In the genomic region with DNA sequence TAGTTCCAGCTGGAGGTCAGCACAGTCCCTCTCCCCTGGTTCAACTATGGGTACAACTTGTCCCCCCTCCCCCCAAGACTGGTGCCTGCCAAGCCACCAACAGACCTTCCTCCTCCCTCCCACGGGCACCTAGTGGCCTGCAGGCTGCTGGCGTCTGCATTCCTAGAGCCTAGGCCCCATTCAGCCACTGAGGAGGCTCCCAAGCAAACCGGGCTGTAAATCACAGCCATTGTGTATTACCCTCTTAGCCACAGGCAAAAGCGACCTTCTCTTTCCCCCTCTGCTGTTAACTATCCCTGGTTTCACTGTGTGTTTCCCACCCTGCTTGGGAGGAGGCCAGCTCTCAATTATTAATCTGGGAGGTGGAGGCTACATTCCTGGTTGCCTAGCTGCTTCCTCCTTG, we compare ENCODE assay signal across 8 mouse cellular contexts. TPM values are rescaled to one million over a fixed set of nuclear protein-coding genes. Genes with fewer than 3 reads are reported as not detected.
DNase-seq lines count a peak whose midpoint lies in the region; ATAC-seq lines count a peak whose summit lies in the region.
"Had no signal": no experiment of that assay in that cellular context is flagged by ENCODE, and none has a peak within 500 bp of the region (broad histone marks: within the 10 kb centered on the region; RNA-seq: fewer than 3 reads in every experiment).

No protein-coding gene starts in this region.

- H3K9ac ChIP-seq in midbrain, embryonic 11.5 days (ENCODE audit: low read length): no peak overlapping the region
- no peak overlapping the region for H3K9ac ChIP-seq in forebrain, embryonic 12.5 days
- peak overlapping the region; percentile 27; the same call in 1 of the 2 replicates for H3K9ac ChIP-seq in kidney, embryonic 16.5 days (replicated peaks; ENCODE audit: low read length)
- H3K9ac ChIP-seq in stomach, embryonic 16.5 days (ENCODE audit: low read length): peak overlapping the region; percentile 54

- ATAC-seq in midbrain, embryonic 11.5 days (ENCODE audit: low FRiP score): no peak
- peak; percentile 37; the same call in 1 of the 2 replicates for ATAC-seq in forebrain, embryonic 12.5 days (ENCODE audit: low FRiP score)
- peak; percentile 69 for ATAC-seq in kidney, embryonic 16.5 days (ENCODE audit: low FRiP score, low TSS enrichment)
- ATAC-seq in stomach, embryonic 16.5 days (ENCODE audit: insufficient read depth, low FRiP score): no peak
- ATAC-seq in megakaryocyte progenitor cell, adult 5-6 weeks (replicated peaks; ENCODE audit: poor library complexity): no peak

- no peaks in the 10 kb centered on the region for H3K9me3 ChIP-seq in midbrain, embryonic 10.5 days (replicated peaks)
- no peaks in the 10 kb centered on the region for H3K9me3 ChIP-seq in midbrain, embryonic 11.5 days (ENCODE audit: control insufficient read depth, low read length)
- no peaks in the 10 kb centered on the region for H3K9me3 ChIP-seq in forebrain, embryonic 12.5 days
- no peaks in the 10 kb centered on the region for H3K9me3 ChIP-seq in kidney, embryonic 16.5 days (ENCODE audit: low read length)
- H3K9me3 ChIP-seq in stomach, embryonic 16.5 days (replicated peaks; ENCODE audit: control insufficient read depth, low read length): no peaks in the 10 kb centered on the region

- no peak for DNase-seq in midbrain, embryonic 10.5 days (ENCODE audit: low spot score)
- DNase-seq in midbrain, embryonic 11.5 days (ENCODE audit: low spot score, missing footprints): no peak
- no peak for DNase-seq in cerebellum, adult 18-20 months
- DNase-seq: gastrocnemius, postnatal 14 days had no signal

- WGBS in midbrain, embryonic 10.5 days: 26% methylated on average over 4 of the region's 4 CpGs
- WGBS in midbrain, embryonic 11.5 days: 19% methylated on average over 4 of the region's 4 CpGs
- WGBS in forebrain, embryonic 12.5 days: 16% methylated on average over 4 of the region's 4 CpGs
- WGBS in kidney, embryonic 16.5 days: 4% methylated on average over 4 of the region's 4 CpGs
- 6% methylated on average over 4 of the region's 4 CpGs for WGBS in stomach, embryonic 16.5 days

- no peaks in the 10 kb centered on the region for H3K27me3 ChIP-seq in midbrain, embryonic 10.5 days (ENCODE audit: low read depth, poor library complexity, severe bottlenecking)
- no peaks in the 10 kb centered on the region for H3K27me3 ChIP-seq in midbrain, embryonic 11.5 days (ENCODE audit: control insufficient read depth, insufficient read depth, low read length)
- 0 out of 2 replicates have a peak, but pooled peaks cover 4% of the 10 kb centered on the region for H3K27me3 ChIP-seq in forebrain, embryonic 12.5 days
- H3K27me3 ChIP-seq in kidney, embryonic 16.5 days (ENCODE audit: insufficient read depth, low read length): no peaks in the 10 kb centered on the region
- no peaks in the 10 kb centered on the region for H3K27me3 ChIP-seq in stomach, embryonic 16.5 days (ENCODE audit: control insufficient read depth, insufficient read depth, low read length)

- no peak overlapping the region for H3K4me3 ChIP-seq in midbrain, embryonic 10.5 days
- H3K4me3 ChIP-seq in midbrain, embryonic 11.5 days (ENCODE audit: low read depth, low read length): no peak overlapping the region
- H3K4me3 ChIP-seq in forebrain, embryonic 12.5 days (replicated peaks): no peak overlapping the region
- H3K4me3 ChIP-seq in kidney, embryonic 16.5 days (ENCODE audit: low read length): no peak overlapping the region
- H3K4me3 ChIP-seq in stomach, embryonic 16.5 days (replicated peaks; ENCODE audit: low read length): no peak overlapping the region

- peak overlapping the region; percentile 63 for H3K27ac ChIP-seq in midbrain, embryonic 10.5 days (replicated peaks)
- no peak overlapping the region; the same call in 1 of the 2 replicates for H3K27ac ChIP-seq in midbrain, embryonic 11.5 days (ENCODE audit: low read depth, low read length)
- peak overlapping the region; percentile 73 for H3K27ac ChIP-seq in forebrain, embryonic 12.5 days
- H3K27ac ChIP-seq in kidney, embryonic 16.5 days (ENCODE audit: low read length): peak overlapping the region; percentile 90
- peak overlapping the region; percentile 75; the same call in 1 of the 2 replicates for H3K27ac ChIP-seq in stomach, embryonic 16.5 days (ENCODE audit: low read length)

- H3K36me3 ChIP-seq in midbrain, embryonic 10.5 days: no peaks in the 10 kb centered on the region
- H3K36me3 ChIP-seq in midbrain, embryonic 11.5 days (ENCODE audit: control insufficient read depth, insufficient read depth, low read length): no peaks in the 10 kb centered on the region
- no peaks in the 10 kb centered on the region for H3K36me3 ChIP-seq in forebrain, embryonic 12.5 days (replicated peaks)
- no peaks in the 10 kb centered on the region for H3K36me3 ChIP-seq in kidney, embryonic 16.5 days (ENCODE audit: insufficient read depth, low read length)
- H3K36me3 ChIP-seq in stomach, embryonic 16.5 days (ENCODE audit: control insufficient read depth, insufficient read depth, low read length): no peaks in the 10 kb centered on the region

- H3K4me2 ChIP-seq in midbrain, embryonic 11.5 days: no peak overlapping the region
- H3K4me2 ChIP-seq in forebrain, embryonic 12.5 days: no peak overlapping the region
- 0 out of 2 replicates have a peak overlapping the region, but pooled peaks have one; percentile 24 for H3K4me2 ChIP-seq in kidney, embryonic 16.5 days (replicated peaks; ENCODE audit: low read depth, low read length)
- H3K4me2 ChIP-seq in stomach, embryonic 16.5 days (ENCODE audit: low read depth, low read length): 0 out of 2 replicates have a peak overlapping the region, but pooled peaks have one; percentile 8

- peaks cover 72% of the 10 kb centered on the region for H3K4me1 ChIP-seq in midbrain, embryonic 10.5 days
- H3K4me1 ChIP-seq in midbrain, embryonic 11.5 days (ENCODE audit: control insufficient read depth, insufficient read depth, low read length): peaks cover 12% of the 10 kb centered on the region
- peaks cover 46% of the 10 kb centered on the region for H3K4me1 ChIP-seq in forebrain, embryonic 12.5 days
- H3K4me1 ChIP-seq in kidney, embryonic 16.5 days (ENCODE audit: insufficient read depth, low read length): peaks cover 89% of the 10 kb centered on the region
- H3K4me1 ChIP-seq in stomach, embryonic 16.5 days (ENCODE audit: control insufficient read depth, insufficient read depth, low read length): peaks cover 93% of the 10 kb centered on the region

RNA-seq across cellular contexts. Expression of a gene that starts 56.3 kb away (rescaled TPM):
- polyA plus RNA-seq in midbrain, embryonic 10.5 days (2016; fragmentation: Nextera tagmentation; extraction: Ambion mirVana): 3.8 and 4.4 TPM in 2 replicates
- 3.9 and 4.0 TPM in 2 replicates for polyA plus RNA-seq in midbrain, embryonic 11.5 days (2014; fragmentation: Nextera tagmentation; extraction: Ambion mirVana)
- polyA plus RNA-seq in forebrain, embryonic 12.5 days (2016; fragmentation: Nextera tagmentation; extraction: Ambion mirVana): 5.2 and 6.5 TPM in 2 replicates
- 8.1 and 8.4 TPM in 2 replicates for polyA plus RNA-seq in kidney, embryonic 16.5 days (2015; fragmentation: Nextera tagmentation; extraction: Ambion mirVana)
- 3.0 and 3.3 TPM in 2 replicates for polyA plus RNA-seq in stomach, embryonic 16.5 days (2015; fragmentation: Nextera tagmentation; extraction: Ambion mirVana)
- 0.34 and 0.72 TPM in 2 replicates for total RNA-seq in megakaryocyte progenitor cell, adult 5-6 weeks (2015)
- 1.2 TPM in 2 replicates for total RNA-seq in megakaryocyte progenitor cell, adult 5-6 weeks (2017)

Comparison
In these comparisons a context has a peak if more than half of its experiments do, and no peak if none do; other contexts are left out.
1. ATAC-seq: peak in forebrain, embryonic 12.5 days (single experiment) and kidney, embryonic 16.5 days (single experiment); none in midbrain, embryonic 11.5 days (single experiment), stomach, embryonic 16.5 days (single experiment) and megakaryocyte progenitor cell, adult 5-6 weeks (single experiment).
2. H3K4me2 ChIP-seq: peak in kidney, embryonic 16.5 days (single experiment) and stomach, embryonic 16.5 days (single experiment); none in midbrain, embryonic 11.5 days (single experiment) and forebrain, embryonic 12.5 days (single experiment).
3. H3K9ac ChIP-seq: peak in kidney, embryonic 16.5 days (single experiment) and stomach, embryonic 16.5 days (single experiment); none in midbrain, embryonic 11.5 days (single experiment) and forebrain, embryonic 12.5 days (single experiment).